Mouse (Mus musculus): Measurements from ENCODE around the gene Hddc3.

GRCm38 (mm10) chr7:80368635-80369421, 25.9 kb downstream of the Hddc3 start:
- TF ChIP-seq CTCF (IDR thresholded peaks at IDR 0.05) = no peak
- no peak for TF ChIP-seq POLR2A (IDR thresholded peaks at IDR 0.05; ENCODE audit: insufficient read depth, low read depth, low read length)

All from heart, adult 2 months (tissue).